Mouse (Mus musculus): Measurements from ENCODE around the gene Glt8d2.
"Not testable (repeated sequence)": the region's sequence is repeated elsewhere in the genome, so short reads cannot be mapped to it uniquely, and the experiment has no call there.

The Glt8d2 gene

DNA sequence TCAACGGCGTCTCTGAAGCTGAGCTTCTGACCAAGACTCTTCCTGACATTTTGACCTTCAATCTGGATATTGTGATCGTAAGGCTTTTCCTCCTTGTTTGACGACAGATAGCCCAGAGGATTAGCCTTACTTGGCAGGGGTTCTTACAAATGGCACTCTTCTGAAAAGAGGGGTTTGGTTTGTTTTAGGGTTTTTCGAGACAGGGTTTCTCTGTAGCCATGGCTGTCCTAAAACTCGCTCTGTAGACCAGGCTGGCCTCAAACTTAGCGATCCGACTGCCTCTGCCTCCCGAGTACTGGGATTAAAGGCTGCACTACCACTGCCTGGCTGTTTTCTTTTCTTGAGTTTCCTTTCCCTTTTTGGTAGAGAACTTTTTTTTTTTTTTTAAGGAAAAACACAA lies 49.0 kb downstream of the Glt8d2 start:
- no peak for DNase-seq

GRCm38 (mm10) chr10:82639032-82639698 lies 51.3 kb downstream of the Glt8d2 start:
- DNase-seq, result no peak

- DNase-seq, result no peak
Observed at GRCm38 (mm10) chr10:82636321-82636720, 54.1 kb downstream of the Glt8d2 start.

DNA sequence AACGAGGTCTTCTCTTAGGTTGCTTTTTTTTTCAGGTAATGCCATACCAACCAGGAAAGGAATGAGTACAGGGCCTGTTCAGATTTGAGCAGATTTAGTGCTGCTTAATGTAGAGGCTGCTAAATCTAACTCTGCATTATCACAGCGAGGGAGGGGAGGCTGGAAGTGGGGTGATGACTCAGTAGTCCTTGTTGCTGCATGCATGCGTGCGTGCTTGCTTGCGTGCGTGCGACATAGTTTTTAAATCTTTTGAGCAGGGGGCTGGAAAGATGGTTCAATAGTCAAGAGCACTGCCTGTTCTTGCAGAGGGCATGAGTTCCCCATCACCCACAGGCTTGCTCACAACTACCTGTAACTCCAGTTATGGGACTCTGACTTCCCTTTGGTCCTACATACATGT lies 56.1 kb downstream of the Glt8d2 start:
- DNase-seq, result no peak

GRCm38 (mm10) chr10:82632496-82633280 lies 57.8 kb downstream of the Glt8d2 start:
- no peak for DNase-seq

- DNase-seq, result no peak
Observed at GRCm38 (mm10) chr10:82631133-82631532, 59.3 kb downstream of the Glt8d2 start.

DNA sequence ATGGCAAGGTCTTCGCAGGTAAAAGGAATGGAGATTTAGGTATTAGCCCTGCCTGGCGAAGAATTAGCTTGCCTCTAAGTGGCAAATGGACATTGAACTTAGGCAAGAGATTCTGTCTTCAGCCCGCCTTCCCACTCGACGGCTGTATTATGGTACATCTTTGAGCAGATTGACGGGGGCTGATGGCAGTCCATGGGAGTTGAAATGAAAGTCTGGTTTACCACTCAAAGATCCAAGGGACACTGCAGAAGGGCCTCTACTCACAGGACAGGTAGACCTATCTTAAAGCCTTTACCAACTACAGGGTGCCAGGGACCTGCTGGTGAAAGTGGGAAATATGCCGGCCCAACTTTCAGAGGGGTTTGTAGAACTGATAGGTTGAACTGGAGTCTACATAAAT lies 60.0 kb downstream of the Glt8d2 start:
- no peak for DNase-seq

GRCm38 (mm10) chr10:82629586-82630255 lies 60.7 kb downstream of the Glt8d2 start, which contains the start of gene Tdg:
TSS of gene Tdg (plus strand) at chr10:82629828.
- DNase-seq, result peak; percentile 91

DNA sequence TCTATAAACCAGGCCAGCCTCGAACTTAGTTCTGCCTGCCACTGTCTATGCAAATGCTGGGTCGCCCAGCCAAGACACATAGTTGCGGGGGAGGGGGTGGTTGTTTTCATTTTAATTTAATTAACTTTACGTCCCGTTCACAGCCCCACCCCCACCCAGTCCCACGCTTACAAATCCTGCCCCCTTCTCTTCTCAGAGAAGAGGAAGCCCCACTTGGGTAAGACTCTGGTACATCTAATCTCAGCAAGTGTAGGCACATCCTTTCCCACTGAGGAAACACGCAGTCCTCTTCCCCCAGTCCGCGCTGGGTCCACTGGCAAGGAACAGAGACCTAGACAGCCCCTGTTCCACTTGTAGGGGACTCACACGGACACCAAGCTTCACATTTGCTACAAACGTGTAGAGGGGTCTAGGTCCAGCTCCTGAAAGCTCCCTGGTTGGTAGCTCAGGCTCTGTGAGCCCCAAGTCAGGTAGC lies 61.3 kb downstream of the Glt8d2 start:
- DNase-seq, result no peak

DNA sequence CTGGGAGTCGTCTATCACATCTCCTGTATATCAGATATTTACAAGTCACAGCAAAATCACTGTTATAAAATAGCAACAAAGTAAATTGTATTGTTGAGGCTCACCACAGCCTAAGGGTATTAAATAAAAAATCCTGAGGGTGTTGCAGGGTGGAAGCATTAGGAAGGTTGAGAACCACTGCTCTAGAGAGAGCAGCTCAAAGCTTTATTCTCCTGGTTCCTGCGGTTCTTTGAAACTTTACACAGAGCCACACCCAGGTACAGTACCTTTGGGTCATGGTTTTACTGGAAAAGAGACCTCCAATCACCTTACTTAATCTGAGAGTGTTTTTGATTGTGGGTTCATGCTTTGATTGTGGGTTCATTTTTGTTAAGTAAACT lies 66.9 kb downstream of the Glt8d2 start:
- not testable (repeated sequence) for DNase-seq

GRCm38 (mm10) chr10:82622671-82623552 lies 67.5 kb downstream of the Glt8d2 start, which contains the start of gene 1190007I07Rik:
TSS of gene 1190007I07Rik (minus strand) at chr10:82623228.
- DNase-seq, result peak; percentile 90

- DNase-seq, result no peak
Observed at GRCm38 (mm10) chr10:82622235-82622634, 68.2 kb downstream of the Glt8d2 start.

Measured in kidney, adult 18-20 months (tissue).